Mouse (Mus musculus): ENCODE measurements around the gene Egf. TPM values are rescaled to one million over a fixed set of nuclear protein-coding genes. Genes with fewer than 3 reads are reported as not detected.

Gene Egf
- polyA plus RNA-seq, 1 experiment from 2014 or later = 2.6 TPM

DNA sequence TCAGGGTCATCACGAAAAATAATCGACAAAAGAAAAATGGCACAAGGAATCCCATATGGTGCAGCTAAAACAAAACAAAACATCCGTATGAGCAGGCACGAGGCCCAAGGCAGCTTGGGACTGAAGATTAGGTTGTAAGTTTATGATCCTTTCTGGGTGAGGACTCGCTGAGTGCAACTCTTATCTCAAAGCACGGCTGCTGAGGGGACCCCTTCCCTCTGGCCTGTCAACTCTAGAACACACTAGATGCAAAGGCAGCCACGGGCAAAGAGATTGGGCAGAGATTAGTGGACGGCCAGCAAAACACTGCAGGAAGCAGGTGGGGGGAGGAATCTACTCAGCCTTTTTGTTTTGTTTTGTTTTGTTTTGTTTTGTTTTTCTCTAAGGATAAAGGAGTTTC is 121.6 kb downstream of the Egf start:
- H3K4me1 ChIP-seq (replicated peaks; ENCODE audit: insufficient read depth, low read length) = no peaks in the 10 kb centered on the region
- no peak for TF ChIP-seq CTCF (IDR thresholded peaks at IDR 0.05; ENCODE audit: low read depth)
- H3K4me2 ChIP-seq (ENCODE audit: low read length) = no peak overlapping the region
- H3K9me3 ChIP-seq (replicated peaks; ENCODE audit: low read length) = no peaks in the 10 kb centered on the region
- H3K36me3 ChIP-seq (ENCODE audit: insufficient read depth, low read length) = peaks cover 17% of the 10 kb centered on the region; the same call in 1 of the 2 replicates
- H3K9ac ChIP-seq (ENCODE audit: low read depth, low read length) = no peak overlapping the region
- DNase-seq (ENCODE audit: low spot score) (no peak), ATAC-seq (replicated peaks; ENCODE audit: low FRiP score, low read depth) (no peak)
- H3K4me3 ChIP-seq (replicated peaks; ENCODE audit: low read depth, low read length) = no peak overlapping the region
- WGBS = 46% methylated on average over 8 of the region's 8 CpGs
- H3K27me3 ChIP-seq (ENCODE audit: insufficient read depth, low read length) = no peaks in the 10 kb centered on the region
- no peak overlapping the region for H3K27ac ChIP-seq

- no peaks in the 10 kb centered on the region for H3K9me3 ChIP-seq (replicated peaks; ENCODE audit: low read length)
- H3K27me3 ChIP-seq (ENCODE audit: insufficient read depth, low read length) = no peaks in the 10 kb centered on the region
- H3K4me1 ChIP-seq (replicated peaks; ENCODE audit: insufficient read depth, low read length) = no peaks in the 10 kb centered on the region
- H3K36me3 ChIP-seq (ENCODE audit: insufficient read depth, low read length) = peaks cover 16% of the 10 kb centered on the region; the same call in 1 of the 2 replicates
- 94% methylated on average over 5 of the region's 5 CpGs for WGBS
- no peak for DNase-seq (ENCODE audit: low spot score)
- no peak overlapping the region for H3K4me3 ChIP-seq (replicated peaks; ENCODE audit: low read depth, low read length)
- no peak overlapping the region for H3K27ac ChIP-seq
- ATAC-seq (replicated peaks; ENCODE audit: low FRiP score, low read depth) = no peak
- H3K4me2 ChIP-seq (ENCODE audit: low read length) = no peak overlapping the region
- TF ChIP-seq CTCF (IDR thresholded peaks at IDR 0.05; ENCODE audit: low read depth) = no peak
- H3K9ac ChIP-seq (ENCODE audit: low read depth, low read length) = no peak overlapping the region
Observed at GRCm38 (mm10) chr3:129631857-129632256, 123.3 kb downstream of the Egf start.

DNA sequence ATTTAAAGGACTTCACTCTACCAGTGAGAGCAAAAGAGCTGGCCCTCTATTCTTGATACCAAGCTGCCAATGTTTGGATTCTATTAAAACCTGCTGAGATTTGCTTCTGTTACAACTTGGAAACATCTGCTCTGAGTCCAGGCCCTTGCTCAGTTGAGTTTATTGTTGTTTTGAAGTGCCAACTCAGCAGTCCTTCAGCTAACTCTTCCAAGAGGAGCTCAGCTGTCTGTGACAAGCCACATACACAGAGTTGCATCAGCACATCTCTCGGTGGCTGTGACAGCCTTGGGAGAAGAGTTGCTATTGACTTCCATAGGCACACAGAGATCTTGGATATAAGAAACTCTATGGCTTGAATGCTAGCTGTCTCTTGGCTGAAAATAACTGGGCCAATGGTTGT is 124.1 kb downstream of the Egf start:
- Histone ChIP-seq H3K4me3 (replicated peaks; ENCODE audit: low read depth, low read length) (no peak overlapping the region), H3K4me2 (ENCODE audit: low read length) (no peak overlapping the region), H3K9ac (ENCODE audit: low read depth, low read length) (no peak overlapping the region), H3K27me3 (ENCODE audit: insufficient read depth, low read length) (no peaks in the 10 kb centered on the region), H3K27ac (no peak overlapping the region), H3K9me3 (replicated peaks; ENCODE audit: low read length) (no peaks in the 10 kb centered on the region), H3K4me1 (replicated peaks; ENCODE audit: insufficient read depth, low read length) (no peaks in the 10 kb centered on the region), H3K36me3 (ENCODE audit: insufficient read depth, low read length) (peaks cover 15% of the 10 kb centered on the region; the same call in 1 of the 2 replicates)
- ATAC-seq (replicated peaks; ENCODE audit: low FRiP score, low read depth) (no peak), DNase-seq (ENCODE audit: low spot score) (no peak)
- 83% methylated on average over 1 of the region's 1 CpGs for WGBS
- no peak for TF ChIP-seq CTCF (IDR thresholded peaks at IDR 0.05; ENCODE audit: low read depth)

Small RNA genes within 50 kb of the gene (microRNA-seq; reads per million reads assigned to microRNA genes)
- not detected for gene Gm24515

Other genes with a start within 250 kb of the Egf start
- gene Elovl6, start 223.0 kb downstream of the Egf start, polyA plus RNA-seq (2015; fragmentation: Nextera tagmentation; extraction: Ambion mirVana) = 34.2 and 37.0 TPM in 2 replicates
- 0.07 and 0.08 TPM in 2 replicates for gene Lrit3, start 48.7 kb upstream of the Egf start, polyA plus RNA-seq (2015; fragmentation: Nextera tagmentation; extraction: Ambion mirVana)
- 0.15 and 0.33 TPM in 2 replicates for gene Rrh, start 67.3 kb upstream of the Egf start, polyA plus RNA-seq (2015; fragmentation: Nextera tagmentation; extraction: Ambion mirVana)
- 56.9 and 62.5 TPM in 2 replicates for gene Gar1, start 76.1 kb upstream of the Egf start, polyA plus RNA-seq (2015; fragmentation: Nextera tagmentation; extraction: Ambion mirVana)
- 27.3 and 27.4 TPM in 2 replicates for gene Cfi, start 80.6 kb upstream of the Egf start, polyA plus RNA-seq (2015; fragmentation: Nextera tagmentation; extraction: Ambion mirVana)
- 55.4 and 57.1 TPM in 2 replicates for gene Pla2g12a, start 123.3 kb upstream of the Egf start, polyA plus RNA-seq (2015; fragmentation: Nextera tagmentation; extraction: Ambion mirVana)
- 80.6 and 81.2 TPM in 2 replicates for gene Casp6, start 146.1 kb upstream of the Egf start, polyA plus RNA-seq (2015; fragmentation: Nextera tagmentation; extraction: Ambion mirVana)
- gene Mcub, start 214.9 kb upstream of the Egf start, polyA plus RNA-seq (2015; fragmentation: Nextera tagmentation; extraction: Ambion mirVana) = 2.6 and 3.3 TPM in 2 replicates